Mouse (Mus musculus): ENCODE results near the gene Zfp39. TPM values are rescaled to one million over a fixed set of nuclear protein-coding genes. Genes with fewer than 3 reads are reported as not detected.
A peak's percentile ranks its signal among the peaks of the same experiment; 100 is the strongest.

Gene Zfp39
- polyA plus RNA-seq, 1 experiment from 2014 or later: 8.0 TPM

DNA sequence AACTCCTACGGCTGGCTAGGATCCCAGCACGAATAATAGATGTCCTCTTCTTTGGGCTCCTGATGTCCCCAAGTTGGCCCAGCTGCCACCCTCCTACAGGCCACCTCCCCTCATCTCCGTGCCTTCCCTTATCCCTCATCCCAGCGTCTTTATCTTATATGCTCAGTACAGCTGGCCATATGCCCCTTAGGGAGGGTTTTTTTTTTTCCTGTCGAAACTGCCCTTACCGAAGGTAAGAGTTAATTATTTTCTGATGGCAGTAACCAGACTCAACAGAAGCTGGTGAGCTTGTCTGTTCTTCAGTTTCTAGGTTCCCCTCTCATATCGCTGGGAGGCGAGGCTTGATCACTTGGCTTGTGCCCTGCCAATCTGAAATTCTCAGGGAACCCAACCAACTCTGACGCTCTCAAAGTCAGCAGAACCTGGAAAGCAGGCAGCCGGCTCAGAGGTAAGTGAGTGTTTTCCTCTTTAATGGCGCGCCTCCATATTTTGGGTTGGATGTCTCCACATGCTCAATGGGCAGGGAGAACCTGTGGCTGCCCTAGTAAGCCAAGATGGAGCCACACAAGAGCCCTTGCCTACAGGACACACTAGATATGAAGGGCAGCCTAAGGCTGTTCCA is 13.8 kb upstream of the Zfp39 start, which contains the start of gene Btnl10:
TSS of gene Btnl10 (plus strand) at position 164 of the 622 bp plus-strand sequence.
- no peak for ATAC-seq (ENCODE audit: insufficient number of reproducible peaks, low FRiP score, low TSS enrichment, low read depth)
- WGBS: 69% methylated on average over 12 of the region's 12 CpGs
- H3K9me3 ChIP-seq (replicated peaks): no peaks in the 10 kb centered on the region

GRCm38 (mm10) chr11:58916879-58917744 is 13.1 kb upstream of the Zfp39 start:
- 0 out of 2 replicates have a peak, but pooled peaks cover 5% of the 10 kb centered on the region for H3K4me1 ChIP-seq
- H3K9ac ChIP-seq: no peak overlapping the region
- ATAC-seq (ENCODE audit: insufficient number of reproducible peaks, low FRiP score, low TSS enrichment, low read depth): no peak
- no peak overlapping the region for H3K27ac ChIP-seq (replicated peaks)
- no peak overlapping the region for H3K4me2 ChIP-seq (replicated peaks)
- H3K4me3 ChIP-seq (replicated peaks): no peak overlapping the region
- no peaks in the 10 kb centered on the region for H3K36me3 ChIP-seq
- H3K9me3 ChIP-seq (replicated peaks): no peaks in the 10 kb centered on the region
- WGBS: 49% methylated on average over 14 of the region's 14 CpGs
- H3K27me3 ChIP-seq: no peaks in the 10 kb centered on the region

More for the DNA sequence above, 13.8 kb upstream of the Zfp39 start, which contains the start of gene Btnl10:
- Histone ChIP-seq H3K36me3 (no peaks in the 10 kb centered on the region), H3K4me1 (0 out of 2 replicates have a peak, but pooled peaks cover 5% of the 10 kb centered on the region), H3K4me3 (replicated peaks) (no peak within 1 kb of the TSS), H3K27ac (replicated peaks) (no peak within 1 kb of the TSS), H3K4me2 (replicated peaks) (no peak within 1 kb of the TSS), H3K27me3 (no peaks in the 10 kb centered on the region), H3K9ac (no peak within 1 kb of the TSS)

DNA sequence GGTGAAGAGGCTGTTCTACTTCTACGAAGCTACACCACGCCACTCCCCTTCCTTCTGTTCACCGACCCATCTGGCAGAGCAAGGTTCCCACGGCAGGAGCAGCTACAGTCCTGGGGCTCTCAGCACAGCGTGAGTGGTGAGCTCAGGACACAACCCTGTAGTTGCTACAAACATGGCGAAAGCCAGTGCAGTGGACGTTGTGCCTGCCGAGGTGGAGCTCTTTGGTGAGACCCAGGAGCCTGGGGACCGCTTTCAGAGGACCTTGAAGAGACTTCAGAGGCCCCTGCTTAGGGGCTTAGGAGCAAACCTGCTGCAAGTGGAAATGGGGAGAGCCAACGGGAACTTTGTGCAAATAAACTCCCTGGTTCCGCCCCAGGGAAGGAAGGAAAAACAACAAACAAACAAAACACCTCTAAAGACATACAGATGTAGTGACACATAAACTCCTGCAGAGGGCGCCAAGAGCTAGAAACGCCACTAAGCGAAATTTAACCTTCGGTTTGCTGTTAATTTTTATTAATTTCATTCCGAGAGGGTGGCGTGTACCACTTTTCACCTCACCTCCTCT is 10.5 kb upstream of the Zfp39 start:
- H3K27ac ChIP-seq (replicated peaks): no peak overlapping the region
- 11% methylated on average over 17 of the region's 17 CpGs for WGBS
- no peak overlapping the region for H3K9ac ChIP-seq
- H3K9me3 ChIP-seq (replicated peaks): no peaks in the 10 kb centered on the region
- no peaks in the 10 kb centered on the region for H3K27me3 ChIP-seq
- no peak for ATAC-seq (ENCODE audit: insufficient number of reproducible peaks, low FRiP score, low TSS enrichment, low read depth)
- H3K4me2 ChIP-seq (replicated peaks): peak overlapping the region; percentile 65
- H3K4me3 ChIP-seq (replicated peaks): peak overlapping the region; percentile 37
- H3K36me3 ChIP-seq: no peaks in the 10 kb centered on the region
- 0 out of 2 replicates have a peak, but pooled peaks cover 5% of the 10 kb centered on the region for H3K4me1 ChIP-seq

GRCm38 (mm10) chr11:58913776-58914175 is 9.8 kb upstream of the Zfp39 start:
- H3K4me3 ChIP-seq (replicated peaks): no peak overlapping the region
- peak overlapping the region; percentile 65; the same call in 1 of the 2 replicates for H3K4me2 ChIP-seq (replicated peaks)
- no peaks in the 10 kb centered on the region for H3K36me3 ChIP-seq
- no peak for ATAC-seq (ENCODE audit: insufficient number of reproducible peaks, low FRiP score, low TSS enrichment, low read depth)
- no peaks in the 10 kb centered on the region for H3K27me3 ChIP-seq
- no peak overlapping the region for H3K27ac ChIP-seq (replicated peaks)
- 83% methylated on average over 1 of the region's 1 CpGs for WGBS
- no peak overlapping the region for H3K9ac ChIP-seq
- H3K4me1 ChIP-seq: 0 out of 2 replicates have a peak, but pooled peaks cover 5% of the 10 kb centered on the region
- H3K9me3 ChIP-seq (replicated peaks): no peaks in the 10 kb centered on the region

- Histone ChIP-seq H3K36me3 (peaks cover 5% of the 10 kb centered on the region), H3K4me2 (replicated peaks) (peak overlapping the region; percentile 77; the same call in 1 of the 2 replicates), H3K4me3 (replicated peaks) (peak overlapping the region; percentile 82; the same call in 1 of the 2 replicates), H3K9ac (no peak overlapping the region), H3K27ac (replicated peaks) (no peak overlapping the region), H3K27me3 (no peaks in the 10 kb centered on the region), H3K4me1 (peaks cover 13% of the 10 kb centered on the region), H3K9me3 (replicated peaks) (no peaks in the 10 kb centered on the region)
- 43% methylated on average over 6 of the region's 6 CpGs for WGBS
- no peak for ATAC-seq (ENCODE audit: insufficient number of reproducible peaks, low FRiP score, low TSS enrichment, low read depth)
Measured at GRCm38 (mm10) chr11:58904838-58905237, 813 bp upstream of the Zfp39 start.

GRCm38 (mm10) chr11:58904410-58904718 is 339 bp upstream of the Zfp39 start:
- peak overlapping the region; percentile 82 for H3K27ac ChIP-seq (replicated peaks)
- WGBS: 2% methylated on average over 8 of the region's 8 CpGs

GRCm38 (mm10) chr11:58901080-58901479 is 2.9 kb downstream of the Zfp39 start:
- Histone ChIP-seq H3K27ac (replicated peaks) (no peak overlapping the region), H3K9me3 (replicated peaks) (no peaks in the 10 kb centered on the region), H3K9ac (no peak overlapping the region), H3K27me3 (no peaks in the 10 kb centered on the region), H3K4me1 (peaks cover 13% of the 10 kb centered on the region), H3K36me3 (peaks cover 18% of the 10 kb centered on the region), H3K4me3 (replicated peaks) (no peak overlapping the region), H3K4me2 (replicated peaks) (no peak overlapping the region)
- ATAC-seq (ENCODE audit: insufficient number of reproducible peaks, low FRiP score, low TSS enrichment, low read depth): no peak

More at GRCm38 (mm10) chr11:58904410-58904718, 339 bp upstream of the Zfp39 start:
- 0 out of 2 replicates have a peak, but pooled peaks have one; percentile 2 for ATAC-seq (ENCODE audit: insufficient number of reproducible peaks, low FRiP score, low TSS enrichment, low read depth)
- Histone ChIP-seq H3K9me3 (replicated peaks) (no peaks in the 10 kb centered on the region), H3K27me3 (no peaks in the 10 kb centered on the region), H3K9ac (peak overlapping the region; percentile 33), H3K4me2 (replicated peaks) (peak overlapping the region; percentile 77), H3K4me1 (peaks cover 13% of the 10 kb centered on the region), H3K36me3 (peaks cover 5% of the 10 kb centered on the region), H3K4me3 (replicated peaks) (peak overlapping the region; percentile 82)

DNA sequence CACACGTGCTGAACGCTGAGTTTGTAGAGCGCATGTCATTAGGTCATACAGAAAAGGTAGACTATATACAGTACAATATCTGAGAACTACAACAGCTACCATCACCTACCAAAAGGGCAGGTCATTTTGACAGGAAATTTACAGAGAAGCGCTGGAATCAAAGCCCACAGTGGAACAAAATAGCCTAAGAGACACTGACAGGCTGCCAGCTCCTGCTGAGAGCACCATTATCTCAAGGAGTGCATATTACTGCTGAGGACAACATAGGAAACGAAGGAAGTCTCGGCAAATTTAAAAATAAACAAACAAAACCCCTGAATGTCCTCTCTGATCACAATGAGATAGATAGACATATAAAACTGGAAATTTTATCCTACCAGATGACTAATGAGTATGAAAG is 6.5 kb downstream of the Zfp39 start:
- no peak for ATAC-seq (ENCODE audit: insufficient number of reproducible peaks, low FRiP score, low TSS enrichment, low read depth)
- Histone ChIP-seq H3K9me3 (replicated peaks) (no peaks in the 10 kb centered on the region), H3K4me3 (replicated peaks) (no peak overlapping the region), H3K27ac (replicated peaks) (no peak overlapping the region), H3K27me3 (no peaks in the 10 kb centered on the region), H3K4me1 (peaks cover 4% of the 10 kb centered on the region; the same call in 1 of the 2 replicates), H3K36me3 (peaks cover 40% of the 10 kb centered on the region), H3K4me2 (replicated peaks) (no peak overlapping the region), H3K9ac (no peak overlapping the region)
- 89% methylated on average over 6 of the region's 6 CpGs for WGBS

DNA sequence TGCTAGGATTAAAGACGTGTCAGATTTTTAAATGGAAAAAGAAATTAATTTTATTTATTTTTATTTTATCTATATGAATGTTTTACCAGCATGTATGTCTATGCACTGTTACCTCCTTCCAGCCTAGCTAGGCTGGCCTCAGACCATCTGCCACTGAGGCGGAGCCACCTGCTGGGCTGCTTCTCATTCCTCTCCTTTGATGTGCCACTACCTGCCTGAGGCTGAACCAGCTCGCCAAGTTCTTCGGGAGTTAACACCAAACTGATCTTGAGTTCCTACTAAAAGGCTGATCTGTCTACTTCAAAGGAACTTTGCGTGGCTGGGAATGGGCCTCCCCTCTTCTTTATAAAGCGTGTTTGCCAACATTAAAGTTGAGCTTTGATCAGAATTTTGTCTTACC is 9.6 kb downstream of the Zfp39 start:
- no peaks in the 10 kb centered on the region for H3K27me3 ChIP-seq
- no peaks in the 10 kb centered on the region for H3K4me1 ChIP-seq
- ATAC-seq (ENCODE audit: insufficient number of reproducible peaks, low FRiP score, low TSS enrichment, low read depth): no peak
- no peak overlapping the region for H3K27ac ChIP-seq (replicated peaks)
- no peak overlapping the region for H3K9ac ChIP-seq
- 58% methylated on average over 6 of the region's 6 CpGs for WGBS
- no peaks in the 10 kb centered on the region for H3K9me3 ChIP-seq (replicated peaks)
- no peak overlapping the region for H3K4me2 ChIP-seq (replicated peaks)
- H3K4me3 ChIP-seq (replicated peaks): no peak overlapping the region
- H3K36me3 ChIP-seq: peaks cover 60% of the 10 kb centered on the region

- Histone ChIP-seq H3K9ac (no peak overlapping the region), H3K4me2 (replicated peaks) (no peak overlapping the region), H3K4me3 (replicated peaks) (no peak overlapping the region), H3K9me3 (replicated peaks) (no peaks in the 10 kb centered on the region), H3K36me3 (peaks cover 53% of the 10 kb centered on the region), H3K27ac (replicated peaks) (no peak overlapping the region), H3K4me1 (no peaks in the 10 kb centered on the region), H3K27me3 (no peaks in the 10 kb centered on the region)
- 87% methylated on average over 10 of the region's 10 CpGs for WGBS
- ATAC-seq (ENCODE audit: insufficient number of reproducible peaks, low FRiP score, low TSS enrichment, low read depth): no peak
Measured at GRCm38 (mm10) chr11:58890511-58890910, 13.5 kb downstream of the Zfp39 start.

DNA sequence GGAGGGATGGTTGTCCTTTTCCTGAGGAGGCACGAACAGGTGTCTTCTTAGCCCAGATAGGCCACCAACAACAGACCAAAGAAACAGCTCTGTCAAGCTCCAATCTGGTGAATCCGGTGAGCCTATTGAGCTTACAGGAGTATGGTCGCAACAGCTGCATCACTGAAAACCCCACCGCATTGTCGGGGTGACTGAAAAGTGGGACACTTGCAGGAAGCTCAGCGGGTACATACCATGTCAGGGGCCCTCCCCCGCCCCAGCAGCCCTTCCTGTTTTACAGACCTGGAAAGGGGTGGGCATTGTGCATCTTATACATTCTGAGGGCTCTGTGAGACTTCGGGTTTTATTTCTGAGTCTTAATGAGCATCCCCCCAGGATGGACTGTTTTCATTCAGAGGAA is 20.3 kb downstream of the Zfp39 start:
- no peaks in the 10 kb centered on the region for H3K9me3 ChIP-seq (replicated peaks)
- H3K4me3 ChIP-seq (replicated peaks): no peak overlapping the region
- H3K4me1 ChIP-seq: no peaks in the 10 kb centered on the region
- 81% methylated on average over 8 of the region's 8 CpGs for WGBS
- H3K36me3 ChIP-seq: peaks cover 40% of the 10 kb centered on the region
- no peak for ATAC-seq (ENCODE audit: insufficient number of reproducible peaks, low FRiP score, low TSS enrichment, low read depth)
- no peak overlapping the region for H3K27ac ChIP-seq (replicated peaks)
- no peaks in the 10 kb centered on the region for H3K27me3 ChIP-seq
- no peak overlapping the region for H3K9ac ChIP-seq
- no peak overlapping the region for H3K4me2 ChIP-seq (replicated peaks)
